Mouse (Mus musculus) lung, embryonic 14.5 days (tissue): ENCODE measurements around the gene Il18bp. TPM values are rescaled to one million over a fixed set of nuclear protein-coding genes. Genes with fewer than 3 reads are reported as not detected.

Experiments used
- ATAC-seq: fragments of 200-750 bp; cut with Nextera tagmentation; 2 replicates; pipeline ENCODE4 v1.8.0; 2017; ENCODE audit warnings: mild to moderate bottlenecking, moderate TSS enrichment, moderate library complexity; ENCODE audit not compliant: insufficient read depth
- DNase-seq: peaks from one replicate; pipeline ENCODE4 v3.0.0-alpha.2; 2015
- H3K27ac ChIP-seq: fragments of 300-500 bp; sonication (generic); 2 replicates; pipeline ENCODE4 v1.5.1; 2014; ENCODE audit warnings: low read depth, mild to moderate bottlenecking, moderate library complexity
- H3K27me3 ChIP-seq: fragments of 300-500 bp; sonication (generic); 2 replicates; pipeline ENCODE4 v1.6.1; 2014; ENCODE audit warnings: low read length, control low read depth; ENCODE audit not compliant: insufficient read depth
- H3K36me3 ChIP-seq: fragments of 300-500 bp; sonication (generic); 2 replicates; pipeline ENCODE4 v1.6.1; 2014; ENCODE audit warnings: control low read depth; ENCODE audit not compliant: insufficient read depth
- H3K4me1 ChIP-seq: fragments of 300-500 bp; sonication (generic); 2 replicates; pipeline ENCODE4 v1.6.1; 2014; ENCODE audit warnings: antibody characterized with exemption, control low read depth; ENCODE audit not compliant: insufficient read depth
- H3K4me2 ChIP-seq: fragments of 300-500 bp; sonication (generic); 2 replicates; pipeline ENCODE4 v1.6.1; 2014; ENCODE audit warnings: mild to moderate bottlenecking
- H3K4me3 ChIP-seq: fragments of 300-500 bp; sonication (generic); 2 replicates; pipeline ENCODE4 v1.5.1; 2014; ENCODE audit warnings: low read depth, low read length
- H3K9ac ChIP-seq: fragments of 300-500 bp; sonication (generic); 2 replicates; pipeline ENCODE4 v1.6.1; 2014
- H3K9me3 ChIP-seq: fragments of 300-500 bp; sonication (generic); 2 replicates; pipeline ENCODE4 v1.6.1; 2016; ENCODE audit warnings: low read depth, low read length, control low read depth
- CTCF ChIP-seq: IDR thresholded peaks from 2 replicates; pipeline ENCODE4 v1.5.1; 2016; ENCODE audit warnings: antibody characterized with exemption, low read depth
- WGBS: fragments of 180-500 bp; shearing (Covaris S2); extraction: QIAGEN DNeasy Blood & Tissue Kit; methylation state at CpG from one replicate; pipeline ENCODE4 v1.1.7; 2014; 5-methylcytosine and 5-hydroxymethylcytosine counted together
- polyA plus RNA-seq: library from polyadenylated mRNA; unstranded; fragments of >200 nt; fragmentation: Nextera tagmentation; extraction: Ambion mirVana; gene quantifications from 2 replicates; pipeline ENCODE4 v1.2.1, GENCODE M21; 2014

Gene Il18bp
- polyA plus RNA-seq, 1 experiment from 2014 or later: 2.6 TPM

DNA sequence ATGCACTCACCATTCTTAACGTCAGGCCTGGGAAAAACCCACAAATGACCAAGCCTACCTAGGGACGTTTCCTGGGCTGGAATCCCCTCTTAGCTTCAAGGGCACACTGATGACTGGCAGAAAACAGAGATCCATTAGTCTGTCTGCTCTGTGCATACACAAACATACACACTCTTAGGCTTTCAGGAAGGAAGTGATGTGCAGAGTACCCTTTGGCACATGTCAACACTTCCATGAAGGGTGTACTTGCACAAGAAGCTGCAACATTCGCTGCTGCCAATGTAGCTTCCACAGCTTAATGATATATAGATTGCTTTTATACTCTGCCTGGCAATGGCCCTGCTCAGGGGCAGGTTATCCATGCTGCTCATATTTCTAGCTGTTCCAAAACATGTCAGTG is 872 bp upstream of the Il18bp start:
- Histone ChIP-seq H3K9ac (no peak overlapping the region), H3K4me3 (no peak overlapping the region), H3K9me3 (no peaks in the 10 kb centered on the region), H3K27ac (no peak overlapping the region), H3K36me3 (peaks cover 83% of the 10 kb centered on the region), H3K4me2 (no peak overlapping the region), H3K27me3 (no peaks in the 10 kb centered on the region), H3K4me1 (no peaks in the 10 kb centered on the region)
- no peak for TF ChIP-seq CTCF
- no peak for ATAC-seq
- no peak for DNase-seq
- WGBS: 65% methylated on average over 3 of the region's 3 CpGs

DNA sequence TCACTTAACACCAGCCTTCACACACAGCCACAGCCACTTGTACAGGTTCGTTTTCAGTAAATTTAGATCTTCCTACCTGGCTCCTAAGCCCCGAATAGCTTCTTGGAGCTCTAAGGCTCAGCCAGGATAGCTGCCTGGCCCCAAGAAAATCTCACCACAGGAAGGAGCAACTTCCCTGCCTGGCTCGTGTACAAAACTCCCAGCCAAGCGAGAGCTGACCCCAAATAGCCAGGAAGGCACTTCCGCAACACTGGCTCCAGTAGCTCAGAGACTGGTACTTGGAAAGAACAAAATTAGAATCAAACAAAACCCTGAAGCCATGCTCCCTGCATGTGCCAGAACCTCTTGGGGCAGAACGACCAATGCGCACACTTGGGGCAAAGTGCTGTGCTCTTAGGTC is 456 bp downstream of the Il18bp start:
- ATAC-seq (no peak), DNase-seq (no peak)
- no peaks in the 10 kb centered on the region for H3K4me1 ChIP-seq
- 77% methylated on average over 7 of the region's 7 CpGs for WGBS
- no peak overlapping the region for H3K27ac ChIP-seq
- H3K4me2 ChIP-seq: no peak overlapping the region
- no peaks in the 10 kb centered on the region for H3K27me3 ChIP-seq
- H3K4me3 ChIP-seq: no peak overlapping the region
- H3K36me3 ChIP-seq: peaks cover 86% of the 10 kb centered on the region
- no peak for TF ChIP-seq CTCF
- no peaks in the 10 kb centered on the region for H3K9me3 ChIP-seq
- H3K9ac ChIP-seq: no peak overlapping the region

- H3K9me3 ChIP-seq: no peaks in the 10 kb centered on the region
- 78% methylated on average over 5 of the region's 5 CpGs for WGBS
- TF ChIP-seq CTCF: no peak
- peaks cover 86% of the 10 kb centered on the region for H3K36me3 ChIP-seq
- ATAC-seq (no peak), DNase-seq (no peak)
- no peak overlapping the region for H3K27ac ChIP-seq
- no peak overlapping the region for H3K4me3 ChIP-seq
- no peak overlapping the region for H3K4me2 ChIP-seq
- H3K4me1 ChIP-seq: no peaks in the 10 kb centered on the region
- no peak overlapping the region for H3K9ac ChIP-seq
- H3K27me3 ChIP-seq: no peaks in the 10 kb centered on the region
Observed at GRCm38 (mm10) chr7:102017452-102017851, 1.0 kb downstream of the Il18bp start.

GRCm38 (mm10) chr7:102016936-102017335 is 1.6 kb downstream of the Il18bp start:
- no peak overlapping the region for H3K4me2 ChIP-seq
- no peaks in the 10 kb centered on the region for H3K9me3 ChIP-seq
- H3K9ac ChIP-seq: no peak overlapping the region
- no peaks in the 10 kb centered on the region for H3K4me1 ChIP-seq
- TF ChIP-seq CTCF: no peak
- ATAC-seq: no peak
- H3K27ac ChIP-seq: no peak overlapping the region
- peaks cover 86% of the 10 kb centered on the region for H3K36me3 ChIP-seq
- 75% methylated on average over 4 of the region's 4 CpGs for WGBS
- H3K4me3 ChIP-seq: no peak overlapping the region
- no peak for DNase-seq
- H3K27me3 ChIP-seq: no peaks in the 10 kb centered on the region

DNA sequence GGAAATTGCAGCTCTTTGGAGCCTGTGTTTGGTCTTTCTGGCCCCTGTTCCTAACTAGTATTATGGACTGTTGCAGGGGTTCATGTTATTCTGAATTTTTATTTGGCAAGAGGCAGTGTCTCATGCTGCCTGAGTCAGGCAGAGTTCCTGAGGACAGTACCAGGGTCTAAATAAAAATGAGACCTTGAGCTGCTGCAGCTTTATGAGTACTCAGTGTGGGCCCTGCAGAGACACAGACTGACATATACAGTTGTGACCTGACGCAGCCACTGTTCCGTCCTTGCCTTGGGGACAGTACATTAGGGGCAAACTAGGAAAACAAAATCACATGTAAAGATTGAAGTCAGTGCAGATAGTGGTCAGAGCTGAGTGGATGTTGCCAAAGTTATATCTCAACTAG is 3.5 kb downstream of the Il18bp start:
- 82% methylated on average over 2 of the region's 2 CpGs for WGBS
- no peaks in the 10 kb centered on the region for H3K4me1 ChIP-seq

DNA sequence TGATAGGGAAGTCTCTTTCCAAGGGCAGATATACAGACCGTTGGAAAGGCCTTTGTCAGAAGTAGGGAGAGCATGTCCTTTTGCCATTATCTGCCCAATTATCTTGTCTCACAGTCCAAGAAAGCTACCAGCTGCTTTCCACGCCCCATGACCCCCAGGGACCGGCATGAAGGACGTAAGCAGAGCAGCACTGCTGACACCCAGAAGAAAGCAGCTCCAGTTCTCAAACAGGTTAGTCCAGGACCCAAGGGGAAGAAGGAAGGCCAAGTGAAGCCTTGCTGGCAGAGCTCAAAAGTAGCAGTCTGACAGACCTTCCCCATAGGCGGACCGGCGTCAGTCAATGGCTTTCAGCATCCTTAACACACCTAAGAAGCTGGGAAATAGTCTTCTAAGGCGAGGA is 5.1 kb downstream of the Il18bp start:
- H3K4me3 ChIP-seq: no peak overlapping the region
- DNase-seq: no peak
- TF ChIP-seq CTCF: no peak
- H3K4me2 ChIP-seq: no peak overlapping the region
- H3K9ac ChIP-seq: no peak overlapping the region
- H3K4me1 ChIP-seq: no peaks in the 10 kb centered on the region
- WGBS: 84% methylated on average over 8 of the region's 8 CpGs
- no peaks in the 10 kb centered on the region for H3K27me3 ChIP-seq
- no peak for ATAC-seq
- no peak overlapping the region for H3K27ac ChIP-seq
- H3K36me3 ChIP-seq: peaks cover 100% of the 10 kb centered on the region
- no peaks in the 10 kb centered on the region for H3K9me3 ChIP-seq

More for the DNA sequence above, 3.5 kb downstream of the Il18bp start:
- no peak for TF ChIP-seq CTCF
- H3K27ac ChIP-seq: no peak overlapping the region
- peaks cover 94% of the 10 kb centered on the region for H3K36me3 ChIP-seq
- H3K4me3 ChIP-seq: no peak overlapping the region
- H3K9ac ChIP-seq: no peak overlapping the region
- H3K4me2 ChIP-seq: no peak overlapping the region
- no peaks in the 10 kb centered on the region for H3K9me3 ChIP-seq
- no peaks in the 10 kb centered on the region for H3K27me3 ChIP-seq
- DNase-seq (no peak), ATAC-seq (no peak)

- no peak overlapping the region for H3K4me3 ChIP-seq
- H3K4me2 ChIP-seq: no peak overlapping the region
- H3K27ac ChIP-seq: no peak overlapping the region
- 91% methylated on average over 9 of the region's 9 CpGs for WGBS
- ATAC-seq (no peak), DNase-seq (no peak)
- no peak overlapping the region for H3K9ac ChIP-seq
- H3K4me1 ChIP-seq: no peaks in the 10 kb centered on the region
- H3K27me3 ChIP-seq: no peaks in the 10 kb centered on the region
- peaks cover 99% of the 10 kb centered on the region for H3K36me3 ChIP-seq
- H3K9me3 ChIP-seq: no peaks in the 10 kb centered on the region
- no peak for TF ChIP-seq CTCF
Observed at GRCm38 (mm10) chr7:102011855-102012254, 6.6 kb downstream of the Il18bp start.

DNA sequence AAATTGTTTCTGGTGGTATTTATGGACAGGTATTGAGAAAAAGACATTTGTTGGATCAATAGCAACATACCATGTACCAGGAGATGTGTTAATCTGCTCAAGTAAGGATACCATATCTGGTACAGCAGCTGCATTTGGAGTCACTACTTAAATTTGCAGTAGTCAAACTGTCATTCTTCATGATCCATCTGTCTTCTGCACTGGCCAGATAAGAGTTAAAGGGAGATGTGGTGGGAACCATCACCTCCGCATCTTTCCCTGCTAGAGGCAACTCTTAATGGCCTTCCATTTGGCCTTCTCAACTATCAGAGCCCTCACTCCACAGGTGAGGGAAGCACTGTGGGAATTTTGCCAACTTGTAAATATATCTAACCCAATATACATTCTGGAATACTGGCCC is 12.0 kb downstream of the Il18bp start:
- H3K4me3 ChIP-seq: no peak overlapping the region
- no peak for ATAC-seq
- WGBS: 66% methylated on average over 1 of the region's 1 CpGs

More for the DNA sequence above, 12.0 kb downstream of the Il18bp start:
- no peak for TF ChIP-seq CTCF
- peaks cover 98% of the 10 kb centered on the region for H3K36me3 ChIP-seq
- H3K9ac ChIP-seq: no peak overlapping the region
- H3K4me2 ChIP-seq: no peak overlapping the region
- H3K9me3 ChIP-seq: no peaks in the 10 kb centered on the region
- H3K27ac ChIP-seq: no peak overlapping the region
- no peak for DNase-seq
- H3K4me1 ChIP-seq: no peaks in the 10 kb centered on the region
- H3K27me3 ChIP-seq: no peaks in the 10 kb centered on the region
